In the genomic region with DNA sequence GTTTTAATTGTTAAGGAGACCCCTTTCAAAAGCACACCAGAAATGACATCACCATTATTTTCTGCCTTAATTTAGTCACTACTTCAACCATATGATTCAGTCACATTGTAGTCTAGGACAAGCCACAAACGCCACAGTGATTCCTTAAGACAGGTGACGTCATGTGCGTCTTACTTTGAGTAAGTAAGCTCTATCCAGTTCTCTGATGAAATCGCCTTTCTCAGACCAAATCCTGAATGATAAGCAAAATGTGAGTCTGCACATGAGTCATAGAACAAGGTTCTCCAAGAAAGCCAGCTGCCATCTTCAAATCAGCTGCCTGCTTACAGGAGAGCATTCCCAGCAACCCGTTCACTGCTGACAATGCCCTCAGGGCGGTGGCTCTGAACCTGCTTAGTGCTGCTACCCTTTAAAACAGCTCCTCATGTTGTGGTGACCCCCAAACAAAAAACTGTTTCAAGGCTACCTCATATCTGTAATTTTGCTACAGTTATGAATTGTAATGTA, we compare ENCODE assay signal across 26 mouse cellular contexts. TPM values are rescaled to one million over a fixed set of nuclear protein-coding genes. Genes with fewer than 3 reads are reported as not detected.
DNase-seq lines count a peak whose midpoint lies in the region; ATAC-seq and TF ChIP-seq lines count a peak whose summit lies in the region.
"Had no signal": no experiment of that assay in that cellular context is flagged by ENCODE, and none has a peak within 500 bp of the region (broad histone marks: within the 10 kb centered on the region; RNA-seq: fewer than 3 reads in every experiment).

No protein-coding gene starts in this region.

- H3K9me3 ChIP-seq in intestine, postnatal 0 days (ENCODE audit: control insufficient read depth), result no peaks in the 10 kb centered on the region
- no peaks in the 10 kb centered on the region for H3K9me3 ChIP-seq in intestine, embryonic 15.5 days
- no peaks in the 10 kb centered on the region for H3K9me3 ChIP-seq in hindbrain, embryonic 11.5 days (ENCODE audit: control insufficient read depth, low read length)
- H3K9me3 ChIP-seq: embryonic facial prominence, embryonic 13.5 days; forebrain, embryonic 13.5 days; forebrain, embryonic 15.5 days had no signal

- no peak overlapping the region for H3K27ac ChIP-seq in intestine, postnatal 0 days (ENCODE audit: low read depth, low read length)
- no peak overlapping the region for H3K27ac ChIP-seq in intestine, embryonic 15.5 days
- H3K27ac ChIP-seq in hindbrain, embryonic 11.5 days (ENCODE audit: low read depth, low read length), result no peak overlapping the region
- H3K27ac ChIP-seq: embryonic facial prominence, embryonic 13.5 days; embryonic facial prominence, embryonic 15.5 days; forebrain, embryonic 13.5 days; forebrain, embryonic 15.5 days had no signal

- H3K9ac ChIP-seq in intestine, postnatal 0 days (ENCODE audit: low read depth, low read length), result no peak overlapping the region
- no peak overlapping the region for H3K9ac ChIP-seq in intestine, embryonic 15.5 days
- no peak overlapping the region for H3K9ac ChIP-seq in hindbrain, embryonic 11.5 days (ENCODE audit: low read depth, low read length)
- H3K9ac ChIP-seq: embryonic facial prominence, embryonic 13.5 days; embryonic facial prominence, embryonic 15.5 days; forebrain, embryonic 13.5 days; forebrain, embryonic 15.5 days; forebrain, postnatal 0 days had no signal

- no peak for TF ChIP-seq CTCF in intestine, postnatal 0 days (IDR thresholded peaks at IDR 0.05; ENCODE audit: low read depth)
- no peak for TF ChIP-seq CTCF in C2C12 (IDR thresholded peaks at IDR 0.05; ENCODE audit: control insufficient read depth, insufficient read depth, insufficient read length)

- no peaks in the 10 kb centered on the region for H3K79me3 ChIP-seq in C2C12 (ENCODE audit: low read depth)

- 74% methylated on average over 6 of the region's 6 CpGs for WGBS in intestine, postnatal 0 days
- 95% methylated on average over 6 of the region's 6 CpGs for WGBS in intestine, embryonic 15.5 days
- WGBS in hindbrain, embryonic 11.5 days, result 92% methylated on average over 6 of the region's 6 CpGs

- DNase-seq in 3T3-L1 (ENCODE audit: low read depth, low spot score), result peak; percentile 71
- DNase-seq in brain, adult 2 months (ENCODE audit: low read depth, low spot score), result peak; percentile 20
- DNase-seq in urinary bladder, adult 18-20 months (ENCODE audit: low spot score in 2 of 2), result no peak
- DNase-seq in hindbrain, embryonic 11.5 days (ENCODE audit: low spot score), result no peak
- DNase-seq: adrenal gland, adult 8-10 months; adrenal gland, postnatal 14 days; adrenal gland, postnatal 36 days; B cell, adult 2 months; cerebellum, adult 11 months; cerebellum, adult 18-20 months; cerebellum, adult 8-10 months; cerebellum, adult 9-11 months; cerebellum, postnatal 14 days; cerebellum, postnatal 36 days; embryo, embryonic 11 days; forebrain, postnatal 0 days had no signal

- H3K4me3 ChIP-seq in intestine, postnatal 0 days (ENCODE audit: low read depth, low read length), result no peak overlapping the region
- no peak overlapping the region for H3K4me3 ChIP-seq in intestine, embryonic 15.5 days (replicated peaks)
- H3K4me3 ChIP-seq in C2C12 (ENCODE audit: insufficient read depth, poor library complexity, severe bottlenecking), result no peak overlapping the region
- H3K4me3 ChIP-seq in hindbrain, embryonic 11.5 days (ENCODE audit: low read depth, low read length), result no peak overlapping the region
- H3K4me3 ChIP-seq: embryonic facial prominence, embryonic 13.5 days; embryonic facial prominence, embryonic 15.5 days; forebrain, embryonic 13.5 days; forebrain, embryonic 15.5 days had no signal

- peak; percentile 51 for ATAC-seq in intestine, postnatal 0 days
- no peak for ATAC-seq in intestine, embryonic 15.5 days
- ATAC-seq in monocyte, adult 5-6 weeks (replicated peaks; ENCODE audit: insufficient number of reproducible peaks, low FRiP score, low TSS enrichment, poor library complexity, severe bottlenecking), result no peak
- no peak for ATAC-seq in hindbrain, embryonic 11.5 days (ENCODE audit: low FRiP score)
- ATAC-seq: activated CD4-positive, CD25-positive, alpha-beta regulatory T cell, adult 4 months; forebrain, embryonic 13.5 days; forebrain, embryonic 15.5 days; forebrain, postnatal 0 days; Patski had no signal

- no peak overlapping the region for H3ac ChIP-seq in C2C12 (ENCODE audit: control insufficient read depth, insufficient read length, low read depth)

- H3K79me2 ChIP-seq in C2C12 (ENCODE audit: control insufficient read depth, insufficient read depth), result no peaks in the 10 kb centered on the region

- H3K4me1 ChIP-seq in intestine, postnatal 0 days (replicated peaks; ENCODE audit: control insufficient read depth, insufficient read depth, low read length), result 0 out of 2 replicates have a peak, but pooled peaks cover 3% of the 10 kb centered on the region
- H3K4me1 ChIP-seq in intestine, embryonic 15.5 days (replicated peaks), result peaks cover 8% of the 10 kb centered on the region; the same call in 1 of the 2 replicates
- H3K4me1 ChIP-seq in hindbrain, embryonic 11.5 days (replicated peaks; ENCODE audit: control insufficient read depth, insufficient read depth, low read length), result no peaks in the 10 kb centered on the region

- H3K4me2 ChIP-seq in intestine, postnatal 0 days (replicated peaks; ENCODE audit: low read depth), result no peak overlapping the region
- H3K4me2 ChIP-seq in intestine, embryonic 15.5 days (replicated peaks), result no peak overlapping the region
- no peak overlapping the region for H3K4me2 ChIP-seq in hindbrain, embryonic 11.5 days (replicated peaks; ENCODE audit: low read depth, low read length)
- H3K4me2 ChIP-seq: embryonic facial prominence, embryonic 13.5 days; embryonic facial prominence, embryonic 15.5 days; forebrain, embryonic 13.5 days; forebrain, embryonic 15.5 days had no signal

- no peaks in the 10 kb centered on the region for H3K27me3 ChIP-seq in intestine, postnatal 0 days (replicated peaks; ENCODE audit: control insufficient read depth, insufficient read depth, low read length)
- no peaks in the 10 kb centered on the region for H3K27me3 ChIP-seq in intestine, embryonic 15.5 days (replicated peaks)
- H3K27me3 ChIP-seq in C2C12 (ENCODE audit: control insufficient read depth, insufficient read depth, insufficient read length), result no peaks in the 10 kb centered on the region
- no peaks in the 10 kb centered on the region for H3K27me3 ChIP-seq in hindbrain, embryonic 11.5 days (ENCODE audit: control insufficient read depth, insufficient read depth, low read length)
- H3K27me3 ChIP-seq: embryonic facial prominence, embryonic 13.5 days; embryonic facial prominence, embryonic 15.5 days; forebrain, embryonic 13.5 days; forebrain, embryonic 15.5 days; Patski had no signal

- H3K36me3 ChIP-seq in intestine, postnatal 0 days (ENCODE audit: control insufficient read depth, insufficient read depth), result peaks cover 42% of the 10 kb centered on the region
- peaks cover 19% of the 10 kb centered on the region; the same call in 1 of the 2 replicates for H3K36me3 ChIP-seq in intestine, embryonic 15.5 days
- H3K36me3 ChIP-seq in C2C12 (ENCODE audit: control insufficient read depth, insufficient read depth), result peaks cover 31% of the 10 kb centered on the region
- H3K36me3 ChIP-seq in hindbrain, embryonic 11.5 days (ENCODE audit: control insufficient read depth, insufficient read depth, low read length), result 0 out of 2 replicates have a peak, but pooled peaks cover 2% of the 10 kb centered on the region

TF ChIP-seq in C2C12, 6 proteins besides CTCF, POLR2A, EP300 and RAD21:
- TF ChIP-seq MYOD1 (IDR thresholded peaks at IDR 0.05; ENCODE audit: control insufficient read depth, insufficient read length, low read depth) (peak; percentile 73), MAX (IDR thresholded peaks at IDR 0.05) (no peak), CEBPB (IDR thresholded peaks at IDR 0.05; ENCODE audit: low read depth) (no peak)

RNA-seq across cellular contexts. Expression of a gene that starts 6.0 kb away (rescaled TPM):
- 55.9 and 59.5 TPM in 2 replicates for polyA plus RNA-seq in intestine, postnatal 0 days (2015; fragmentation: Nextera tagmentation; extraction: Ambion mirVana)
- polyA plus RNA-seq in intestine, embryonic 15.5 days (2015; fragmentation: Nextera tagmentation; extraction: Ambion mirVana), result 30.4 and 30.6 TPM in 2 replicates
- 9.3 TPM for polyA plus RNA-seq in C2C12 (2012; fragmentation: generic; extraction: Trizol)
- total RNA-seq in monocyte, adult 5-6 weeks (2017), result 11.1 to 22.1 TPM (median 15.6 TPM) in 3 replicates
- polyA plus RNA-seq in hindbrain, embryonic 11.5 days (2014; fragmentation: Nextera tagmentation; extraction: Ambion mirVana), result 23.3 and 25.8 TPM in 2 replicates

RNA-seq across cellular contexts. Expression of a gene that starts 11.4 kb away (rescaled TPM):
- polyA plus RNA-seq in intestine, postnatal 0 days (2015; fragmentation: Nextera tagmentation; extraction: Ambion mirVana), result 1.2 and 1.5 TPM in 2 replicates
- 4.8 and 4.9 TPM in 2 replicates for polyA plus RNA-seq in intestine, embryonic 15.5 days (2015; fragmentation: Nextera tagmentation; extraction: Ambion mirVana)
- polyA plus RNA-seq in C2C12 (2012; fragmentation: generic; extraction: Trizol), result 4.2 TPM
- total RNA-seq in monocyte, adult 5-6 weeks (2017), result 3.7 to 5.5 TPM (median 4.3 TPM) in 3 replicates
- polyA plus RNA-seq in hindbrain, embryonic 11.5 days (2014; fragmentation: Nextera tagmentation; extraction: Ambion mirVana), result 6.6 and 7.2 TPM in 2 replicates

RNA-seq across cellular contexts. Expression of a gene that starts 23.7 kb away (rescaled TPM):
- 12.0 and 15.2 TPM in 2 replicates for polyA plus RNA-seq in intestine, postnatal 0 days (2015; fragmentation: Nextera tagmentation; extraction: Ambion mirVana)
- polyA plus RNA-seq in intestine, embryonic 15.5 days (2015; fragmentation: Nextera tagmentation; extraction: Ambion mirVana), result 41.9 and 53.7 TPM in 2 replicates
- 3.2 TPM for polyA plus RNA-seq in C2C12 (2012; fragmentation: generic; extraction: Trizol)
- 2.5 to 4.6 TPM (median 2.6 TPM) in 3 replicates for total RNA-seq in monocyte, adult 5-6 weeks (2017)
- 37.2 and 47.9 TPM in 2 replicates for polyA plus RNA-seq in hindbrain, embryonic 11.5 days (2014; fragmentation: Nextera tagmentation; extraction: Ambion mirVana)

Comparison
In these comparisons a context has a peak if more than half of its experiments do, and no peak if none do; other contexts are left out.
1. DNase-seq: peak in 3T3-L1 (single experiment) and brain, adult 2 months (single experiment); none in urinary bladder, adult 18-20 months (0 of 2) and hindbrain, embryonic 11.5 days (single experiment).